Mouse (Mus musculus) naive thymus-derived CD4-positive, alpha-beta T cell, adult 2 months (primary cell): ENCODE results near the gene BC052040.

Experiments used
- DNase-seq: peaks from one replicate; pipeline ENCODE4 v3.0.0-alpha.2; 2011; ENCODE audit warnings: low read depth

BC052040 gene

DNA sequence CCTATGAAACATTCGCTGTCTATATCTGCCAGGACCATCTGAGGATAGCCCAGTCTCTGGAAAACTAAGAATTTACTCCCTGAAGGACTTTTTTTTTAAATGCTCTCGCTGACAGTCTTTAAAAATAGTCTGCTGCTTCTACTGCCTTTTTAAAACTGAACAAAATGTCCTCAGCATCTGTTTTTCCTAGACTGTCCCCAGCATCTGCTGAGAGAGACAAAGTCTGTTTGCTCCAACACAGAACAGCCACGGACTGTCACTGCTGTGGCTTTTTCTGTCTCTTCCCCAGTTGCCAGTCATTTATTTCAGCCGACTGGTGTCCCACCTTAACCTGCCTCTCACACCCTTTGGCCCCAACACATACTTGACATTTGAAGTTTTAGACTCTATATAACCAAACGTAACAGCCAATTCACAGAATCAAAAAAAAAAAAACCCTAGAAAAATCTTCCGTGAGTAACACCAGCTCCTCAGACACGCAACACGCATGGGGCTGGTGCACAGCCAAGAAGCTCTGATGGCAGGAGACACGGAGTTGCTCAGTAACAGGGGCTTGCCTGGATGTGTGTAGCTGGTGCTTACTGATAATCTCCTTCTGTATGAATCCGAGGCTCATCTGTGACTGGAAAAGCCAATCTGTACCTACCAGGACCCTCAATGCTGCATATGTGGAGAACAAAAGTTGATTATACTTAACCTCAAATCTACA is 188.2 kb downstream of the BC052040 start:
- DNase-seq, result no peak

GRCm38 (mm10) chr2:115772709-115773108 is 191.2 kb downstream of the BC052040 start:
- DNase-seq, result no peak

DNA sequence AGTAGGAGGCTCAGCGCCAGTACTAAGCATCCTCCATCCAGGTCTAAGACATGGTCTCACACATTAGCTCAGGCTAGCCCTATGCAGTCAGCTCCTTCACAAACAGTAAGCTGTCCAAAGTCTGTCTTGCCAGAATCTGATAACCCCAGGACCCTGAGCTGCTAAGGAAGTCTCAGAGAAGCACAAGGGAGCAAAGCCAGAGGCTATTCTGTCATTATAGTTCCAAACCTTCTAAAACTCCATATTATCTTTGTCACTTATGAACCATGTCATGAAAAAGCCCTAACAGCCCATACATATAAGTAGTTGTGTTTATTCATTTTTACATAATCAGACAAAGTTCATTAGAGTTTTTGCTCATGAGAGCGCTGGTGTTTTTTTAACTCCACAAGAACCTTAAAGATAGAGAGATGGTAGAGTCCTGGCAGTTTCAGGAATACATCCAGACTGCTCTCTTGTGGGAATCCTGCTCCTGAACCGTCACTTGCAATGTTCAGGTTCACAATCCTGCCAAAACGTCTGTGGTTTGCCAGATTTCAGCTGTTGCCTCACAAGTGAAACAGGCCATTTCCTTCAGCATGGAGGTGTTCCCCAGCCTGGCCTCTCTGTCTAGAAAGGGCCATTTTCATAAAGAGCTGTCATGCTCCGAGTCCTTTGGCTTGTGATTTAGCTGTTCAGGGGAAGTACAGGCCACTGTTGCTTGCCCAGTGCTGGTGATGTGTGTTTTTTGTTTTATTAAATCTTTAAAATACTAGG is 192.8 kb downstream of the BC052040 start:
- DNase-seq, result no peak

DNA sequence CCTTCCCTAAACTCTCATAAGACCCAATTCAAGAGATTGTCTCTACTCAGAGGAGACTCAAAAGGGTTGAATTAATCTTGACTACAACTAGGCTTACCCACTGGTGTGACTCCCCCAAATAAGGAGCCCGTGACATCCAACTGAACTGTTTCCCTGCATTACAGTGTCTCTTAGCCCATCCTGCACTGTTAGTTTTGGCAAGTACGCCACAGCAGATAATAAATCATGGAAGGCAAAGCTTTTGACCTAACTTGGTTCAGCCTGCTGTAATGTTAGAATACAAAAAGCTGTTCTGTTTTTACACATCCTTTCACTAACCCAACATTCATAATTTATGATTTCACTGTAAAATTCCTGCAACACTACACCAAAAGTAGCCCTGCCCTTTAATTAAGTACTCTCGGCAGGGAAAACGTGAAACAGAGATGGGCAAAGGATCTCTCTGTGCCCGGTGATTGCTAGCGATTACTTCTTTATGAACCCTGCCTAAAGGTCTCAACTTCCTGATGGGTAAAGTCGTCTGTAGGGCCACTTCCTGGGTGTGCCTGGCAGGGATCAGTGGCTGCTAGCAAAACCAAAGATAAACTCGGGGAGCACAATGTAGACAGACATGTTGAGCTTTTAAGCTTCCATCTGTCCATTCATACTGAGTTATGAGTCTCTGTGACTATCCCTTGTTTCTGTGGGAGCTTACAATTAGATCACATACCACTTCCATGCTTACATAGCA is 194.1 kb downstream of the BC052040 start:
- DNase-seq, result peak; percentile 5

DNA sequence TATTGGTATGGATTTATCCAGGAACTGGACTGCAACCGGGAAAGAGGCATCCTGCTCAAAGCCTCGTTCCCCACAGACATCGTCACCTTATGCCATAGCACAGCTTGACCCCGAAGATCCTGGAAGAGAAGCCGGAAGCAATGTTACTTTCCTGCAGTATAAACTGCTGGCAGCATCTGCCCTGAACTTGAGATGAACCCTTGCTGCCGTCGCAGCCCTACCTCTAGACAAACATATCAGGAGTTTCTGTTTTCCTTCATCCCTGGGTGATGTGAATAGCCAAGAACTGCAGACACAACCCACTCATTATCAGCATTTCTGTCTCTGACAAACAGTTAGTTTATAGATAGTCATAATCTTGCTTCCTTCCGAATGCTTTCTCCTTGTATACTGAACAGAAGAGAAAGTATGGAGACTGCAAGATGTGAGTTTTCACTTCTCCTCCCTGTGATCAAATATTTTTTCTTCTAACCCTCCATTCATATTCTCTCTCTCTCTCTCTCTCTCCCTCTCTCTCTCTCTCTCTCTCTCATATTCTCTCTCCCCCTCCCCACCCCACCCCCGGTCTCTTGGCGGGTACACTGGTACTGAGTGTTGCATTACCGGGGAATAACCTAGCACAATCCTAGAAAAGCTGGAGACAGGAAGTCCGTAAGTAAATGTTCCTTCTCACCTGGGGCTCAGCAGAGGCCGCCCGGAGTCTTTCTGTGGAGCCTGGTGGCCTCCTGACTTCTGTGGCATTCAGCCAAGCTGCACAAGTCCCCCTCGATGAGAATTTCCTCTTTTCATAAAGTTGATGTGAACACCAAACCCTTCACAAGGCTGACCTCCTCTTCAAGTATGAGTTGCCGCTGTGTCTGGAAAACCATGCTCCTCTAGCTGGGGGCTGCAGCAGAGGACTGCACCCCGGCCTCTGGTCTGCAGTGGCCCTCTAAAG is 195.7 kb downstream of the BC052040 start:
- no peak for DNase-seq

- no peak for DNase-seq
Measured at GRCm38 (mm10) chr2:115780546-115781011, 199.1 kb downstream of the BC052040 start.

- DNase-seq, result no peak
Measured at GRCm38 (mm10) chr2:115785687-115786086, 204.2 kb downstream of the BC052040 start.

DNA sequence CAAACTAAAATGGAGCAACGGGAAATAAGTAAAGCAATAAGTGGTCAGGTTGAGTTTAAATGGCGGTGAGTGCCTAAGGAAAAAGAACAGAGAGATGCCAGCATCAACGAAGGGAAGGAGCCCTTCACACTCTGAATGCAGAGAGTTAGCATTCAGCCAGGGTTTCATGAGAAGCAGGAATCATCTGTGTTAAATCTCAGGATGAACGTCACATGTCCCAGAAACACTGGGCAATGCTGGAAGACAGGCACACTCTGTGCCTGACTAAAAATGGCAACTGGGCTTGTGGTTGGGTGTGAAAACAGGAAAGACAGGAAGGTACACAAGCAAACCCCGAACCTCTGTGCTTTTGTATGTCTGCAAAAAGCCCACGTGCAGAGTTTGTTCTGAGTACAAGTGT is 217.3 kb downstream of the BC052040 start:
- DNase-seq, result no peak

DNA sequence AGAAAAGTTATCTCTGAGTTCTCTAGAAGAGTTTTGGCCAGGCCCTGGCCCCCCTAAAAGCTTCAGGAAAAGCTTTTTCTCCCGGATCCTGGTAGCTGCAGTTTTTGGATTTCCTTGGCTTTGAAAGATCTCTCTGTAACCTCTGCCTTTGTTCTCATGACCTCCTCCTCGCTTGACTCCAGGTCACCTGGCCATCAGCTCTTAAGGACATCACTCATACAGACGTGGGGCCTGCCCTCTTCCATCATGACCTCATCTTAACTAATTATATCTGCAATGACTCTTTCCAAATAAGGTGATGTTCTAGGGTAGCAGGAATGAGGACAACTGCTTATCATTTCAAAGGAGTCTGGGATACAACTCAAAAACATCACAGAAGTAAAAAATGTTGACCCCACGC is 226.9 kb downstream of the BC052040 start:
- DNase-seq, result no peak

- DNase-seq, result no peak
Measured at GRCm38 (mm10) chr2:115813316-115813715, 231.8 kb downstream of the BC052040 start.

DNA sequence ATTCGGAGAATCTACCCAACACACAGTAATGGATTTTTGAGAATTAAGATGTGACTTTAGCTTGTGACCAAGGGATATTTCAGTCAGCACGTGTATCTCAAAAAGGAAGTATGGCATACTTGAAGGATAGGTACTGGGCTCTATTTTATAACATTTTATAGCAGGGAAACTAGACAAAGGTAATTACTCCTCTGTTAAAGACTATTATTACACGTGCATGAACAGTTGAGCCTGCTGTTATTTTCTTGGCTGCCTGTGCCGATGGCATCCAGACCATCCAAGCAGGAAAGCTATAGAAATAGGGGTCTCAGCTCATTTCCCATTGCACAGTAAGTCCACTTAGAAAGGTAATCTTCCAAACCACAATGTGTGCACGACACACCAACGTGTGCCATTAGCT is 232.2 kb downstream of the BC052040 start:
- no peak for DNase-seq

- DNase-seq, result no peak
Measured at GRCm38 (mm10) chr2:115817959-115818358, 236.4 kb downstream of the BC052040 start.

DNA sequence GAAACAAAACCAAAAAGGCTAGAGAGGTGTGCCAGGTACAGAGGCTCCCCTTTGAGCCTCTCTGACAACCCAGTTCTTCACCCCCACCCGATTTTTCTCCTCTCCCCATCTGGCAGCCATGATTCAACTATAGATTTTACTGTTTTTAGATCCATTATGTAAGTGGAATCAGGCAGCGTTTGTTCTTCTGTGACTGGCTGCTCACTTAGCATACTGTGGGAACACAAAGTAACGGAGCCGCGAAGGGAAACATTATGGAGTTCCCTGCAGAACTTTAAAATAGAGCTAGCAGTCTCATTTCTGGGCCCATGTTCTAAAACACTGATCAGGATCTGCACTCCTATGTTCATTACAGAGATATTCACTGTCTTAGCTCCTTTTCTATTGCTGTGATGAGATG is 240.8 kb downstream of the BC052040 start:
- DNase-seq, result no peak
